Mouse (Mus musculus) intestine, embryonic 16.5 days (tissue): ENCODE results near the gene Comtd1. TPM values are rescaled to one million over a fixed set of nuclear protein-coding genes. Genes with fewer than 3 reads are reported as not detected.
A peak's percentile ranks its signal among the peaks of the same experiment; 100 is the strongest.

Experiments
- ATAC-seq: fragments of 200-750 bp; cut with Nextera tagmentation; 2 replicates; pipeline ENCODE4 v1.8.0; 2017; ENCODE audit warnings: moderate TSS enrichment, moderate library complexity
- H3K27ac ChIP-seq: fragments of 300-500 bp; sonication (generic); 2 replicates; pipeline ENCODE4 v1.5.1; 2014; ENCODE audit warnings: mild to moderate bottlenecking, low read length
- H3K27me3 ChIP-seq: fragments of 300-500 bp; sonication (generic); replicated peaks from 2 replicates; pipeline ENCODE4 v1.6.1; 2014; ENCODE audit warnings: low read length, control low read depth, mixed read lengths; ENCODE audit not compliant: control insufficient read depth, insufficient read depth
- H3K36me3 ChIP-seq: fragments of 300-500 bp; sonication (generic); 2 replicates; pipeline ENCODE4 v1.6.1; 2014; ENCODE audit warnings: low read length, control low read depth; ENCODE audit not compliant: control insufficient read depth, insufficient read depth
- H3K4me1 ChIP-seq: fragments of 300-500 bp; sonication (generic); 2 replicates; pipeline ENCODE4 v1.6.1; 2014; ENCODE audit warnings: low read length, control low read depth, mixed read lengths; ENCODE audit not compliant: control insufficient read depth, insufficient read depth
- H3K4me2 ChIP-seq: fragments of 300-500 bp; sonication (generic); 2 replicates; pipeline ENCODE4 v1.6.1; 2014; ENCODE audit warnings: low read depth, low read length, control low read depth
- H3K4me3 ChIP-seq: fragments of 300-500 bp; sonication (generic); 2 replicates; pipeline ENCODE4 v1.5.1; 2014; ENCODE audit warnings: mild to moderate bottlenecking, low read length
- H3K9ac ChIP-seq: fragments of 300-500 bp; sonication (generic); 2 replicates; pipeline ENCODE4 v1.6.1; 2014; ENCODE audit warnings: low read depth, low read length
- H3K9me3 ChIP-seq: fragments of 300-500 bp; sonication (generic); 2 replicates; pipeline ENCODE4 v1.6.1; 2016; ENCODE audit warnings: low read length, control low read depth; ENCODE audit not compliant: control insufficient read depth
- WGBS: fragments of 180-500 bp; shearing (Covaris S2); extraction: QIAGEN DNeasy Blood & Tissue Kit; methylation state at CpG from one replicate; pipeline ENCODE4 v1.1.7; 2014; 5-methylcytosine and 5-hydroxymethylcytosine counted together
- polyA plus RNA-seq: library from polyadenylated mRNA; unstranded; fragments of >200 nt; fragmentation: Nextera tagmentation; extraction: Ambion mirVana; gene quantifications from 2 replicates; pipeline ENCODE4 v1.2.1, GENCODE M21; 2015

Comtd1 gene
- polyA plus RNA-seq, 1 experiment from 2014 or later = 89.1 TPM

GRCm38 (mm10) chr14:21822307-21822706 is 26.5 kb downstream of the Comtd1 start:
- H3K36me3 ChIP-seq = no peaks in the 10 kb centered on the region
- H3K9me3 ChIP-seq = no peaks in the 10 kb centered on the region
- 74% methylated on average over 7 of the region's 7 CpGs for WGBS
- ATAC-seq = no peak
- H3K4me3 ChIP-seq = no peak overlapping the region
- peaks cover 37% of the 10 kb centered on the region for H3K4me1 ChIP-seq
- no peak overlapping the region for H3K27ac ChIP-seq
- H3K9ac ChIP-seq = no peak overlapping the region
- H3K4me2 ChIP-seq = no peak overlapping the region
- H3K27me3 ChIP-seq = no peaks in the 10 kb centered on the region

GRCm38 (mm10) chr14:21820880-21821505 is 27.8 kb downstream of the Comtd1 start:
- no peaks in the 10 kb centered on the region for H3K27me3 ChIP-seq
- H3K36me3 ChIP-seq = no peaks in the 10 kb centered on the region
- no peaks in the 10 kb centered on the region for H3K9me3 ChIP-seq
- H3K4me1 ChIP-seq = peaks cover 33% of the 10 kb centered on the region
- no peak overlapping the region for H3K4me2 ChIP-seq
- no peak overlapping the region for H3K27ac ChIP-seq
- no peak overlapping the region for H3K4me3 ChIP-seq
- ATAC-seq = no peak
- no peak overlapping the region for H3K9ac ChIP-seq
- WGBS = 95% methylated on average over 4 of the region's 4 CpGs

GRCm38 (mm10) chr14:21817453-21817852 is 31.3 kb downstream of the Comtd1 start:
- Histone ChIP-seq H3K9me3 (no peaks in the 10 kb centered on the region), H3K4me3 (no peak overlapping the region), H3K4me1 (peaks cover 15% of the 10 kb centered on the region), H3K9ac (no peak overlapping the region), H3K27me3 (no peaks in the 10 kb centered on the region), H3K27ac (peak overlapping the region; percentile 81), H3K4me2 (0 out of 2 replicates have a peak overlapping the region, but pooled peaks have one; percentile 19), H3K36me3 (no peaks in the 10 kb centered on the region)
- WGBS = 31% methylated on average over 4 of the region's 4 CpGs
- peak; percentile 81 for ATAC-seq

GRCm38 (mm10) chr14:21816255-21816654 is 32.5 kb downstream of the Comtd1 start:
- H3K4me1 ChIP-seq = peaks cover 14% of the 10 kb centered on the region
- 59% methylated on average over 3 of the region's 3 CpGs for WGBS
- no peak overlapping the region for H3K4me2 ChIP-seq
- no peak overlapping the region for H3K9ac ChIP-seq
- ATAC-seq = no peak
- H3K36me3 ChIP-seq = no peaks in the 10 kb centered on the region
- H3K4me3 ChIP-seq = no peak overlapping the region
- no peaks in the 10 kb centered on the region for H3K9me3 ChIP-seq
- H3K27ac ChIP-seq = peak overlapping the region; percentile 60; the same call in 1 of the 2 replicates
- no peaks in the 10 kb centered on the region for H3K27me3 ChIP-seq

- H3K27ac ChIP-seq = no peak overlapping the region
- no peak overlapping the region for H3K4me3 ChIP-seq
- H3K36me3 ChIP-seq = no peaks in the 10 kb centered on the region
- H3K27me3 ChIP-seq = no peaks in the 10 kb centered on the region
- H3K9me3 ChIP-seq = no peaks in the 10 kb centered on the region
- H3K4me1 ChIP-seq = peaks cover 14% of the 10 kb centered on the region
- H3K4me2 ChIP-seq = no peak overlapping the region
- H3K9ac ChIP-seq = no peak overlapping the region
- WGBS = 95% methylated on average over 4 of the region's 4 CpGs
- ATAC-seq = no peak
Measured at GRCm38 (mm10) chr14:21814606-21815005, 34.2 kb downstream of the Comtd1 start.

GRCm38 (mm10) chr14:21813847-21814246 is 34.9 kb downstream of the Comtd1 start:
- WGBS = 75% methylated on average over 3 of the region's 3 CpGs
- Histone ChIP-seq H3K36me3 (no peaks in the 10 kb centered on the region), H3K9me3 (no peaks in the 10 kb centered on the region), H3K27me3 (no peaks in the 10 kb centered on the region), H3K9ac (no peak overlapping the region), H3K4me1 (peaks cover 14% of the 10 kb centered on the region), H3K4me2 (no peak overlapping the region), H3K4me3 (no peak overlapping the region), H3K27ac (no peak overlapping the region)
- ATAC-seq = no peak

- WGBS = 65% methylated on average over 4 of the region's 4 CpGs
- peaks cover 14% of the 10 kb centered on the region for H3K4me1 ChIP-seq
- H3K4me2 ChIP-seq = no peak overlapping the region
Measured at GRCm38 (mm10) chr14:21813216-21813615, 35.6 kb downstream of the Comtd1 start.

GRCm38 (mm10) chr14:21812590-21813162 is 36.1 kb downstream of the Comtd1 start:
- Histone ChIP-seq H3K36me3 (no peaks in the 10 kb centered on the region), H3K4me1 (peaks cover 10% of the 10 kb centered on the region), H3K9ac (no peak overlapping the region), H3K9me3 (no peaks in the 10 kb centered on the region), H3K27me3 (no peaks in the 10 kb centered on the region), H3K27ac (no peak overlapping the region), H3K4me3 (no peak overlapping the region), H3K4me2 (no peak overlapping the region)
- WGBS = 27% methylated on average over 14 of the region's 14 CpGs
- peak; percentile 43; the same call in 1 of the 2 replicates for ATAC-seq

More at GRCm38 (mm10) chr14:21813216-21813615, 35.6 kb downstream of the Comtd1 start:
- ATAC-seq = no peak
- Histone ChIP-seq H3K9ac (no peak overlapping the region), H3K27me3 (no peaks in the 10 kb centered on the region), H3K36me3 (no peaks in the 10 kb centered on the region), H3K9me3 (no peaks in the 10 kb centered on the region), H3K27ac (no peak overlapping the region), H3K4me3 (no peak overlapping the region)

GRCm38 (mm10) chr14:21811744-21812393 is 36.9 kb downstream of the Comtd1 start:
- Histone ChIP-seq H3K4me3 (no peak overlapping the region), H3K27me3 (no peaks in the 10 kb centered on the region), H3K4me2 (no peak overlapping the region), H3K36me3 (no peaks in the 10 kb centered on the region), H3K9me3 (no peaks in the 10 kb centered on the region), H3K4me1 (peaks cover 7% of the 10 kb centered on the region), H3K27ac (no peak overlapping the region), H3K9ac (no peak overlapping the region)
- ATAC-seq = no peak
- WGBS = 84% methylated on average over 10 of the region's 10 CpGs
